Mouse (Mus musculus): ENCODE results near the gene Cd300lf. TPM values are rescaled to one million over a fixed set of nuclear protein-coding genes. Genes with fewer than 3 reads are reported as not detected.

Cd300lf gene
- polyA plus RNA-seq, 1 experiment from 2014 or later = 9.3 TPM

DNA sequence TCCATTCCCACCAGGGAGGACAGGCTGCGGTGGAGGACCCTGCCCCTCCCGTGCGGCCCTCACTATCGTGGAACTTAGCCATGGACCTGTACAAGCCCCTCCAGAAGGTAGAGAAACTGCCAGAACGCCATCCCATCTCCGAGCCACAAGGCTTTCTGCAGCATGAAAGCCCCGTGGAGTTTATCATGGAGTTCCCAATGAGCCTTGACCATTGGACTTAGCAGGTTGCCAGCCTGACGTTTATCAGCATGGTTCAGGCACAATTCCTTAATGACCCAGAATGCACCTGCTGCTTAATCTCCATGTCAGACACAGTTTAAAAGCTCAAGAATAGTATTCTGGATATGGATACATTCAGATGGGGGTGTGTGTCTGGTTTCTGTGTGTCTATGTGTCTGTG lies 48.7 kb downstream of the Cd300lf start:
- Histone ChIP-seq H3K4me2 (ENCODE audit: low read depth, low read length) (no peak overlapping the region), H3K4me1 (ENCODE audit: insufficient read depth) (no peaks in the 10 kb centered on the region), H3K36me3 (replicated peaks; ENCODE audit: insufficient read depth, low read length) (no peaks in the 10 kb centered on the region), H3K9ac (replicated peaks) (no peak overlapping the region), H3K4me3 (ENCODE audit: low read depth, low read length) (no peak overlapping the region), H3K27me3 (ENCODE audit: insufficient read depth, low read length) (peaks cover 3% of the 10 kb centered on the region; the same call in 1 of the 2 replicates), H3K27ac (ENCODE audit: low read depth) (no peak overlapping the region), H3K9me3 (ENCODE audit: low read length) (peaks cover 3% of the 10 kb centered on the region; the same call in 1 of the 2 replicates)
- TF ChIP-seq EP300 (IDR thresholded peaks at IDR 0.05; ENCODE audit: low read depth) = no peak
- no peak for TF ChIP-seq CTCF (IDR thresholded peaks at IDR 0.05; ENCODE audit: low read depth)
- WGBS (ENCODE audit: insufficient replicate concordance) = 65% methylated on average over 8 of the region's 8 CpGs
- DNase-seq (no peak), ATAC-seq (no peak)

DNA sequence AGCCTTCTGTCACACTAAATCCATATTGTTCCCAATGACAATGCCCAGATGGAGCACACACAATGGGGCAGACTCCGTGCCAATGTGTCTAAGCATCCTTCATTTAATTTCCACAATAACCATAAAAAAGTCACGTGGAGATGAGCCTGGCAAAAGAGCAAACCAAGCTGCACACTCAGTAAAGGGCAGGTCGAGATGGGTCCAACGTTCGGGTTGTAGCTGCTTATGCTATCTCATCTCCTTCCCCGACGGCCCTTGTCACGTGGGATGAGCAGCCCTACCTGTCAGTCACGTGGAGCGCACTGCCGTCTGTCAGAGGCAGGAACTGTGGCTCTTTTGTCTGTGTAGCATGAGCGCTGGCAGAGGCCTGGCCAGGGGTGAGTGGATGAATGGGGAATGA lies 49.2 kb downstream of the Cd300lf start:
- no peak overlapping the region for H3K4me2 ChIP-seq (ENCODE audit: low read depth, low read length)
- no peak overlapping the region for H3K27ac ChIP-seq (ENCODE audit: low read depth)
- 43% methylated on average over 12 of the region's 12 CpGs for WGBS (ENCODE audit: insufficient replicate concordance)
- H3K9me3 ChIP-seq (ENCODE audit: low read length) = no peaks in the 10 kb centered on the region
- H3K9ac ChIP-seq (replicated peaks) = no peak overlapping the region
- H3K27me3 ChIP-seq (ENCODE audit: insufficient read depth, low read length) = peaks cover 3% of the 10 kb centered on the region; the same call in 1 of the 2 replicates
- H3K4me3 ChIP-seq (ENCODE audit: low read depth, low read length) = no peak overlapping the region
- ATAC-seq = no peak
- no peak for DNase-seq
- no peaks in the 10 kb centered on the region for H3K36me3 ChIP-seq (replicated peaks; ENCODE audit: insufficient read depth, low read length)
- H3K4me1 ChIP-seq (ENCODE audit: insufficient read depth) = no peaks in the 10 kb centered on the region
- no peak for TF ChIP-seq CTCF (IDR thresholded peaks at IDR 0.05; ENCODE audit: low read depth)
- TF ChIP-seq EP300 (IDR thresholded peaks at IDR 0.05; ENCODE audit: low read depth) = no peak

DNA sequence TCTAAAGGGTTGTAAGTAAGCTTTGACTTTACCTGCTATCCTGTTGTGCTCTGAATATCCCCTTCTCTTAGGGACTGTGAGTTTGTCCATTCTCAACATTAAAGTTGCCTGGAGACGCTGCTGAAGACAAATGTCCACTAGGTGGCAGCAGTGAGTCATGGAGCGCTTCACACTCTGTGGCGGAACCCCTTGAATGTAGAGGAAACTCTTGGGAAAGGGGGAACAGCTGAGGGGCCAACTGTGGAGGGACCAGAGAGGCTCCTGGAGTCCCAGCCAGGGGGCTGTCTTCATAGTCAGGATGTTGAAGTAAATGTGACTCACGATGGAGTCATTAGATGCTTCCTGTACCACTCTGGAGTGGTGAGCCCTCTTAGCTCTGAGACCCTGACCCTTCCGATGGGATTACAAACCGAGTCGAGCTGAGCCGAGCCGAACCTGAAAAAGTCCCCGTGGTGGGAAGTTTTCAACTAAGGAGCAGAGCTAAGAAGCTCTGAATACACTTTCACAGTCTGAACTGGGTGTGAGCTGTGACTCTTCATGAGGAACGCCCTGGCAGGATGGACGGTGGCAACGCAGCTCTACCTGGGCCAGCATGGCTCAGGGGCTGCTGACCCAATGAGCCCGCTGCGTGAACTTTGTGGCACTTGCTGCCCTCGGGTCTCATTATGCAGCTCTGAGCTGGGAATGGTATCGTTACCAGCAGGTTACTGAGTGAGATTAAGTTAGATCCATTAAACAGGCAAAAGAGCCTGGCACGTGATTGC lies 50.2 kb downstream of the Cd300lf start:
- peak; percentile 97 for TF ChIP-seq CTCF (IDR thresholded peaks at IDR 0.05; ENCODE audit: low read depth)
- TF ChIP-seq EP300 (IDR thresholded peaks at IDR 0.05; ENCODE audit: low read depth) = no peak
- no peaks in the 10 kb centered on the region for H3K36me3 ChIP-seq (replicated peaks; ENCODE audit: insufficient read depth, low read length)
- H3K27me3 ChIP-seq (ENCODE audit: insufficient read depth, low read length) = peaks cover 3% of the 10 kb centered on the region; the same call in 1 of the 2 replicates
- H3K4me2 ChIP-seq (ENCODE audit: low read depth, low read length) = no peak overlapping the region
- DNase-seq (peak; percentile 79), ATAC-seq (no peak)
- no peak overlapping the region for H3K4me3 ChIP-seq (ENCODE audit: low read depth, low read length)
- H3K9ac ChIP-seq (replicated peaks) = no peak overlapping the region
- WGBS (ENCODE audit: insufficient replicate concordance) = 33% methylated on average over 18 of the region's 18 CpGs
- H3K9me3 ChIP-seq (ENCODE audit: low read length) = no peaks in the 10 kb centered on the region
- 0 out of 2 replicates have a peak, but pooled peaks cover 1% of the 10 kb centered on the region for H3K4me1 ChIP-seq (ENCODE audit: insufficient read depth)
- no peak overlapping the region for H3K27ac ChIP-seq (ENCODE audit: low read depth)

GRCm38 (mm10) chr11:115082196-115082595 lies 51.6 kb downstream of the Cd300lf start:
- DNase-seq = no peak
- TF ChIP-seq CTCF (IDR thresholded peaks at IDR 0.05; ENCODE audit: low read depth) (no peak), EP300 (IDR thresholded peaks at IDR 0.05; ENCODE audit: low read depth) (no peak)

DNA sequence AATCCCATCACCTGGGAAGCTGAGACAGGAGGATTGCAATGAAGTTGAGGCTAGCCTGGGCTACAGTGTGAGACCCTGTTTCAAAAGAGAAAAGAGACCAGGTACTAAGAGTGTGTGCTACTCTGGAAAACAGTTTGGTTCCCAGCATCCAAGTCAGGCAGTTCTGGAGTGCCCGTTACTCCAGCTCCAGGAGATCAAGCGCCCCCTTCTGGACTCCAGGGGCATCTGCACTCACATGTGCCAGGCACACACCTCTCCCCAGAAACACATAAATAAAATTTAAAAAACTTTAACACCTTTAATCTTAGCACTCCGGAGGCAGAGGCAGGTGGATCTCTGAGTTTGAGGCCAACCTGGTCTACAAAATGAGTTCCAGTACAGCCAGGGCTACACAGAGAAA lies 52.4 kb downstream of the Cd300lf start:
- no peak overlapping the region for H3K4me2 ChIP-seq (ENCODE audit: low read depth, low read length)
- DNase-seq = no peak
- 56% methylated on average over 3 of the region's 3 CpGs for WGBS (ENCODE audit: insufficient replicate concordance)
- H3K4me3 ChIP-seq (ENCODE audit: low read depth, low read length) = no peak overlapping the region
- H3K27me3 ChIP-seq (ENCODE audit: insufficient read depth, low read length) = peaks cover 3% of the 10 kb centered on the region; the same call in 1 of the 2 replicates
- H3K9ac ChIP-seq (replicated peaks) = no peak overlapping the region
- no peak for ATAC-seq
- no peak for TF ChIP-seq CTCF (IDR thresholded peaks at IDR 0.05; ENCODE audit: low read depth)
- no peak for TF ChIP-seq EP300 (IDR thresholded peaks at IDR 0.05; ENCODE audit: low read depth)
- H3K4me1 ChIP-seq (ENCODE audit: insufficient read depth) = 0 out of 2 replicates have a peak, but pooled peaks cover 3% of the 10 kb centered on the region
- H3K9me3 ChIP-seq (ENCODE audit: low read length) = no peaks in the 10 kb centered on the region
- H3K36me3 ChIP-seq (replicated peaks; ENCODE audit: insufficient read depth, low read length) = no peaks in the 10 kb centered on the region
- H3K27ac ChIP-seq (ENCODE audit: low read depth) = no peak overlapping the region

More at GRCm38 (mm10) chr11:115082196-115082595, 51.6 kb downstream of the Cd300lf start:
- Histone ChIP-seq H3K36me3 (replicated peaks; ENCODE audit: insufficient read depth, low read length) (no peaks in the 10 kb centered on the region), H3K27ac (ENCODE audit: low read depth) (no peak overlapping the region), H3K9ac (replicated peaks) (no peak overlapping the region), H3K4me3 (ENCODE audit: low read depth, low read length) (no peak overlapping the region), H3K4me1 (ENCODE audit: insufficient read depth) (0 out of 2 replicates have a peak, but pooled peaks cover 3% of the 10 kb centered on the region), H3K4me2 (ENCODE audit: low read depth, low read length) (no peak overlapping the region), H3K9me3 (ENCODE audit: low read length) (no peaks in the 10 kb centered on the region), H3K27me3 (ENCODE audit: insufficient read depth, low read length) (peaks cover 3% of the 10 kb centered on the region; the same call in 1 of the 2 replicates)
- 64% methylated on average over 6 of the region's 6 CpGs for WGBS (ENCODE audit: insufficient replicate concordance)
- ATAC-seq = no peak

GRCm38 (mm10) chr11:115080886-115081285 lies 52.9 kb downstream of the Cd300lf start:
- H3K4me1 ChIP-seq (ENCODE audit: insufficient read depth) = 0 out of 2 replicates have a peak, but pooled peaks cover 3% of the 10 kb centered on the region
- ATAC-seq (no peak), DNase-seq (peak; percentile 44)
- no peak overlapping the region for H3K9ac ChIP-seq (replicated peaks)
- H3K4me3 ChIP-seq (ENCODE audit: low read depth, low read length) = no peak overlapping the region
- no peak overlapping the region for H3K4me2 ChIP-seq (ENCODE audit: low read depth, low read length)
- TF ChIP-seq EP300 (IDR thresholded peaks at IDR 0.05; ENCODE audit: low read depth) (no peak), CTCF (IDR thresholded peaks at IDR 0.05; ENCODE audit: low read depth) (peak; percentile 85)
- 23% methylated on average over 13 of the region's 13 CpGs for WGBS (ENCODE audit: insufficient replicate concordance)
- H3K27me3 ChIP-seq (ENCODE audit: insufficient read depth, low read length) = peaks cover 3% of the 10 kb centered on the region; the same call in 1 of the 2 replicates
- no peak overlapping the region for H3K27ac ChIP-seq (ENCODE audit: low read depth)
- H3K36me3 ChIP-seq (replicated peaks; ENCODE audit: insufficient read depth, low read length) = no peaks in the 10 kb centered on the region
- H3K9me3 ChIP-seq (ENCODE audit: low read length) = no peaks in the 10 kb centered on the region
